Mouse (Mus musculus) monocyte, adult 5-6 weeks (primary cell): ENCODE data around the gene Tmem132d. TPM values are rescaled to one million over a fixed set of nuclear protein-coding genes. Genes with fewer than 3 reads are reported as not detected.

Experiments used
- ATAC-seq: fragments of 153-309, 156-312 bp; replicated peaks from 2 replicates; pipeline ENCODE4 v1.8.0; 2017; ENCODE audit warnings: mild to moderate bottlenecking; ENCODE audit not compliant: low TSS enrichment, insufficient number of reproducible peaks, severe bottlenecking, poor library complexity, low FRiP score
- total RNA-seq: library from RNA; stranded (forward); fragments of 200-1000, 200-491, 200-594 nt; gene quantifications from 3 replicates; pipeline ENCODE4 v1.2.3, GENCODE M21; 2017

The Tmem132d gene
- total RNA-seq, 1 experiment from 2014 or later = not detected

DNA sequence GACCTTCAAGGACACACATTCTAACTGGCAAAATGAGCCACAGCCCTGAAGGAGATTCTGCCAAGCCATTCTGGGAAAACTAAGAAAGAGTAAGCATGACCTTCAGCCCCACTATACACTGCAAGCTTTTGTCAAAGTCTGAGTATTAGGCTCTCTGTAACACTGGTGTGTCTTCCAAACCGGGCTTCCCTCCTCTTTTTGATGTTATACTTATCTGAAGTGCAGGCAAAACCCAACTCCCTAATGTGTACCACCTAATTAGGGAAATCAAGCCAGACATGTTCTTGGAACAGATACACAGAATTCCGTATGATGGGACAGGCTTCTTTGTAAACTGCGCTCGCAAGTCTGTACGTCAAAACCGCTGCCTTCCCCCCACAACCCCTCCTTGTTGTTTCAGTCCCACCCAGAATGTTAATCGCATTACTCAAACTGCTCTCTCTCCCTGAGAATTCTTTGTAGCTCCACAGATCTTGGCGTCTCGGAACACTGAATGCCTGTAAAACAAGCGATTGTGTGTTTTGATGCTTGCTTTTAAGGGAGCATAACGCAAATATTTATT is 14.6 kb downstream of the Tmem132d start:
- ATAC-seq = no peak

DNA sequence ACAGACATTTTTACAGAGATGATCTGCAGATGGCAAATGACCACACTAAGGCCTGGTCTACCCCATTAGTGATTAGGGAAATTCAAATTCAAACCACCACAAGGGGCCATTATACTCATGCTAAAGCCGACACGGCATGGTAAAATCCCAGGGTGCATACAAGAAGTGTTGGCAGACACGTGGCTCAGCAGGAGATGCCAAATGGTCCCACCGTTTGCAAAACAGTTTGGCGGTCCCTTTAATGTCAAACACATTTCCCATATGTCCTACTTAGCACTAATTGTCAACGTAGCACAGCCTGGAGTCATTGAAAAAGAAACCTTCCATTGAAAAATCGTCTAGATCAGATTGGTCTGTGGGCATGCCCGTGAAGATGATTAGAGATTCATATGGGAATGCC is 18.8 kb downstream of the Tmem132d start:
- no peak for ATAC-seq

DNA sequence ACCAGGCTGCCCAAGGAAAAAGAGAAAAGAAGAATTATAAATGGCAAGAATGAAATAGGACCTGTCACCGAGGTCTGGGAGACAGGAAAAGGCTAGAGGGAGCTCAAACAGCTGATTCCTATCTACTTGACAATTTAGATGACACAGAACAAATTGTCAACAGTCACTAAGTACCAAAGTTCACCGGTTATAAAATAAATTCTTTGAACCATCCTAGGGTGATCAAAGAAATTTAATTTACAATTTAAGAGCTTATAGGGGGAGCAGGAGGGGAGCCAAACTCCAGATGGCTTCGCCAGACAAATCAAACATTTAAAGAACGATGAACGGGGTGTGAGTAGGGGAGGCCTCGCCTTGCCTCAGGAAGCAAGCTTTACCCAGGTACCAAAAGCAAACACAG is 20.6 kb downstream of the Tmem132d start:
- ATAC-seq = no peak

DNA sequence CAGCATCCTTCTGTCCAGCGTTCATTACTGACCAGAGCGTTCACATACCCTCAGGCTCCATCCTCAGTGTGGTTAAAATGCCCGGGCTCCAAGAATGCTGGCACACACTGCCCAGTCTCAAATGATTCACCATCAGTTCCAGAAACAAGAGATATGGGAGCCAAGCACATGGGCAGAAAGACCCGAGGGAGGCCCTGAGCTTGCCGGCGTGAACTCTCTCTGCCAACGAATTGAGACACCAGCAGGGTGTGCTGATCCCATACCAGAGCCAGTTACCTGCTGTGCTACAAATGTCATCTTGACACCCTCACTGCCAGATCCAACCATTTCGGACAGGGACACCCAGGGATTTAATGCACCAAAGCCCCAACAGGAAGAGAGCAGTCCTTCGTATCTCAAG is 25.3 kb downstream of the Tmem132d start:
- ATAC-seq = no peak

DNA sequence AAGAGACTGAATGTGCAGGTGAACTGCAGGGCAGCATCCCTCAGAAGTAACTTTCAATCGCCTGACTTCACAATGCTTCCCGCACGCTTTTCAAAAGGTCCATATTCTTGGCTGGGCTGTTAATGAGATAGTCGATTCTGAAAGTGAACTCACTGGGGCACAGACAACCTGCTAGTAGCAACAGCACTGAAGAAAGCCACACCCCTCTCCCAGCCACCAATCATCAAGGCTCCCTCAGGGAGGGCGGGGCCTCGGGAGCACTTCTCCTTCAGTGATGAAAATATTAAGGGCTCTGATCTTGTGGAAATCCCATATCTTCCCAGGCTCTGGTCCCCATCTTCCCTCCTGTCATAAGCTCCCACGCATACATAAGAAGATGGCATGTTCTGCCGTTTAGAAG is 27.8 kb downstream of the Tmem132d start:
- ATAC-seq = no peak

DNA sequence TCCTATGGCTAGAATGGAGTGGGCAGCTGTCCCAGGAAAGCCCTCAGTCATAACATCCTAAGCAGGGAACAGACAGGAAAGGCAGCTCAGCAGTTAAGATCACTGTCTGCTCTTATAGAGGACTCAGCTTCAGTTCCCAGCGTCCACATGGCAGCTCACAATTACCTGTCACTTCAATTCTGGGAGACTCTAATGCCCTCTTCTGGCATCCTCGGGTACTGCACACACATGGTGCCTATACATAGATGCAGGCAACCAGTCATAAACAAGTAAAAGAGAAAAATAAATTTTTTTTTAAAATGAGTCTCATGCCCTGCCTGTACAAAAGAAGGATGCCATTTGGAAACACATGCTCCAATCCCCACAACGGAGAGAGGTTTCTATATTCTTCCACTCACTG is 28.7 kb downstream of the Tmem132d start:
- no peak for ATAC-seq

DNA sequence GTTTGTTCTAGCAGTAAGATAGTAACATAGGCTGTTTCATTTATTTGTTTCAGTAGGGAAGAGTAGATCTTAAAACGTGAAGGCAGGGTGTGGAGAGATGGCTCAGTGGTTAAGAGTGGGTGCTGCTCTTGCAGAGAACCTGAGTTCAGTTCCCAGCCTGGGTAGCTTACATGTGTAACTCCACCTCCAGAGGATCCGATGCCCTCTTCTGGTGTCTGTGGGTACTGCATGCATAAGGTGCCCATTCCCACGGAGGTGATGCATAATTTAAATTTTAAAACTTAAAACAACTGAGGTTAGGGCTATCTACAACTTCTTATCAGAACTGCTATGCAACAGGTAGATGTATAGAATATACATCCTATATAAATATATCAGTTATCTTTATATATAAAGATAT is 40.5 kb downstream of the Tmem132d start:
- no peak for ATAC-seq

DNA sequence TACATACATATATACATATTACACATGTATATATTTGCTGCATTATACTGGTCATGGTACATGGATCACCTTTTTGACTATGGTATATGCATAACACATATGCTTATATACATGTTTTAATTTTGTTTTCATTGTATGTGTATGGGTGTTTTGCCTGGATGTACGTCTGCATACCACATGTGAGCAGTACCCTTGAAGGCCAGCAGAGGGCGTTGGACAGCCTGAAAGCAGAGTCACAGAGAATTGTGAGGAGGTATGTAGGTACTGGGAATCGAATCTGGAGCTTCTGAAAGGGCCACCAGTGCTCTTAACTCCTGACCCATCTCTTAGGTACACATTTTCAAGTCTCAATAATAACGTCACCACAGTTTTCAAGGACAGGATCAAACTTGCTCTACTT is 43.2 kb downstream of the Tmem132d start:
- no peak for ATAC-seq

DNA sequence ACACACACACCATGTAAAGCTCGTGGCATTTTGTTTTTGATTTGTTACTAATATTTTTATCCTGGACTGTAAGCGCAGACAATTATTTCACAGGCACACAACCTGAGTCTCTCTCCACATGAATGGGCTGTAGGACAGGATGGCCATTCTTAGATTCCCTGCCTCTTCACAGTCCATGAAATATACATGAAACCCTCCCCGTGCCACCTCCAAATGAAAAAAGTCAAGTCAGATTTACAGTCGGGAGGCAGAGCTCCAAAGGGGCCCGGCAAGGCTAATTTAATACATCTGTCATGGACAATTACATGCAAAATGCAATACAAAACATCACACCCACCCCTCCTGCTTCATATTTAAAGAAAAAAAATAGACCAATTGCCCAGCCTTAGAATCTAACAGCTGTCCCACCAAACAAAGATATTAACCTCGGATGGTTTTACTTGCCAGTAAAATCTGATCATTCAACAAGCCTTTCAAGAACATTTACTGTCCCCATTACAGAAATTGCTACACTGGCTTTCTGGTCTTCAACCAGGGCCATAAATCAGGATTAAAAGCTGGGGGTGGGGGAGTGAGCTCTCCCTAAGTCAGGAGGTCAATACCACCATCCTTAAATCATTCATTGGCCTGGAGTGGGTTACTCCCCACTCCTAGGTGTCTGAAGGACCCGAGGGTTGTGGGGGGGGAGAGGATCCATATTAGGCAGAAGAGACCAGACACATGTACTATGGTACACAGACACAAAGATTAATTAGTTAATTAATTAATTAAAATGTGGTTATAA is 44.3 kb downstream of the Tmem132d start:
- no peak for ATAC-seq

DNA sequence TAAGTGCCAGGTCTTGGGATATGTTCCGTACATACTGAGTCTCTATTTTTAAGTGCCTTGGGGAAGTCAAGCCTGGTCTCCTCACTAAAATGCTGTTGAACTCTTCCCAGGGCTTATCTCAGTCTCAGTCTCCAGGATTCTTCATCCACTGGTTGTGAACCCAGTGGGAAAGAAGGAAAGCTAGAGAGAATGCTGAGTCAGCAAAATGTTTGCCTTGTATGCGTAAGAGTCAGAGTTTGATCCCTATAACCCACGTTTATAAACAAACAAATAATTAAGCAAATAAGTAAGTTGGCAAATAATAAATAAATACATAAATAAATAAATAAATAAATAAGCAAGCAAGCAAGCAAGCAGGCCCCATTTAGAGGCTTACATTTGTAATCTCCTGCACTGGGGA is 63.1 kb downstream of the Tmem132d start:
- ATAC-seq = no peak

DNA sequence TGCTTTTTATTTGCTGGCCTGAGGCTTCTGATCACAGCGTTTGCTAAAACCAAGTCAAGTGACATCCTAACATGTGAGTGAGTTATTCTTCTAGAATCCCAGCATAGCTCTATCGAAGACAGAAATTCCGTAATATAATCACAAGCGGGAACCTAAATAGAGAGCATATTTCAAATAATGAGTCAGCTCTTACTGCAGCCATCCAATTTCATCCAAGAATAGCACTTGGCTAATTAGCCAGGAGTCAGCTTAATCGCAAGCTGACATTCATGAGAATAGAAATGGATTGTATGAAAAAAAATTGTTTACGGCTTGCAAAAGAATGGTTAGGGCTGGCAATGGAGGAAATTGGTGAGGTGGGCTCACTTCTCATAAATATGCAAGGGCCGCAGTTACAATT is 63.8 kb downstream of the Tmem132d start:
- ATAC-seq = no peak

DNA sequence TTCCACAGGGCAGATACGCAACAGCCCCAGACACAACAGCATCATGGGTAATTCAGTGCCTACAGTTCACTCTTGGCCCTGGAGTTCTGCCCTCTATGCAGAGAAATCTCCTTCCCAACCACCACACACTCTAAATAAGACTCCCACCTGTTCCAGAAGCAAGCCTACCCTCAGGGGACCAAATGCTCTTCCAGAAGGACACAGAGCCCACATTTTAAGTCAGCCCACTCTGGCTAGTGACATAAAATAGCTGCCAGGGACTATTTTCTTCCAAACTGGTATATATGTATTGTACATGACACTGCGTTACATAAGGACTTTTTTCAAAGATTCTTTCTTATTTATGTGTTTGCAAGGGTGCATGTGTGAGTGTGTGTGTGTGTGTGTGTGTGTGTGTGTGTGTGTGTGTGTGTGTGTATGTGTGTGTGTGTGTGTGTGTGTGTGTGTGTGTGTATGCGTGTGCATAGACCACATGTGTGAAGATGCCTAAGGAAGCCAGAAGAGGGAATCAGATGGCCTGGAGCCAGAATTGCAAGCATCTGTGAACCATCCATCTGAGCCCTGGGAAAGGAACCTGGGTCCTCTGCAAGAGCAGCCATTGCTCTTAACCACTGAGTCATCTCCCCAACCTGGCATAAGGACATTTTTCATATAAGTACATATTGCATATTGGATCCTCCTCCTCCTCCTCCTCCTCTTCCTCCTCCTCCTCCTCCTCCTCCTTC is 67.5 kb downstream of the Tmem132d start:
- ATAC-seq = no peak

DNA sequence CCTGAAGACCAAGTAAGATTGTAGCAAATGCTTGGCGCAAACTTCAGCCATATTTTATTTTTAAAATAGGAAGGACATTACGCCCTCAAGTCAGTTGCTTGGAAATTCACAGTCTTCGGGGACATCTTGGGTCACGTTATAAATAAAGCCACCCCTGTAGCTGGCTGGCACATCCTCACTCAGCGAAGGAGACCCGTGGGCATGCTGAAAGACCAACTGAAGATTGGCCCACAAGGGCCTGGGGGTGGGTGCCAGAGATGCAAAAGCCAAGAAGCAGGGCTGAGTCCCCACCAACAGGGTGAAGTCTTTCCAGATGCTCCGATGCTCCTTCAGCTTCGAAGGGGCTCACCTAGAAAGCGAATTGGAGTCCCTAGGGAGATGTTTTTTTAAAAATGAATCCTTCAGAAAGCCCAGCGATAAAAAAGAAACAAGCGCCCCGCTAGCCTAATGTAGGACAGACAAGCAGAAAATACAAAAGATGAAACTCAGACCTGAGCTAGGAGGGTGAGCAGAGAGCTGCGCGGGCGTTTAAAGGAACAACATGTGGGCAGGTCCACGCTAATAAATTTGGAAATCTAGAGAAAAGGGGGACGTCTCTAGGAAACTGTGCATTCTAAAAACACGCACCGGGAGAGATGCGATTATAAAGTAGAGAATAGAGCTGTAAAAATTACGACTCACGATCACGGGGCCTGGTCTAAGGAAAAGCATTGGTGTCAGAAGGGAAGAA is 71.8 kb downstream of the Tmem132d start:
- ATAC-seq = no peak

DNA sequence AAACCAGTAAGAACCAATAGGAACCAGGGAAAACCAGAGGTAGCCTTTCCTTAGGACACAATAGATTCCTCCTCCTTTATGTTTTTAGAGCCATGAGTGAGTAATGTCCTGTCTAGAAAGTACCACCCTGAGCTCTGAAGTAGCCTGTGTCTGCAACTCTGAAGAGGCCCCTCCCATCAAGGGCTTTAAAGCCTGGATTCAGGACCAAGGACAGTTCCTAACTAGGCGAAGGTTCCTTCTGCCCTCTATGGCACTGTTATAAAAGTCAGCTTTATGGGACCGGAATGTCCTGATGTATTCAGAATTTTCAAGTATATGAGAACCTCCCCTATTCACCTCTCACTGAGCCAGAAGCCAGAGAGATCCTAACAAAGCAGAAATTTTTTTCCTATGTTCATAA is 84.0 kb downstream of the Tmem132d start:
- ATAC-seq = no peak

DNA sequence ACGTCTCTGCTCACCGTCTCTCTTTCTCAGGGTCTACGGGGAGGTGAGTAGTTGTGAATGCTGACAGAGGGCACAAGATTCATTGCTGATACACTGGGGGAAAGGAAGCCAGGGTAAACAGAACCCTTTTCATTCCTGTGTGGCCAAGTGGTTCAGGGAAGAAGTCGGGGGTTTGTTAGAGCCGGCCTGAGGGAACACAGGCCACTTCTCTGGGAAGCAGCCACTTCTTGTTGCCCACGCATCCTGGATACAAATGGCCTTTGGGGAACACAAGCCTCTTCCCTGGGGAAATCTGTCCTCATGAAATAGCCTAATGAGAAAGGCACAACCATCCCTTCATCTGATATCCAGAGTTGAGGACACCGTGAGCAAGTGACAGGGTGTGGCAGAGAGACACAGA is 96.0 kb downstream of the Tmem132d start:
- no peak for ATAC-seq

DNA sequence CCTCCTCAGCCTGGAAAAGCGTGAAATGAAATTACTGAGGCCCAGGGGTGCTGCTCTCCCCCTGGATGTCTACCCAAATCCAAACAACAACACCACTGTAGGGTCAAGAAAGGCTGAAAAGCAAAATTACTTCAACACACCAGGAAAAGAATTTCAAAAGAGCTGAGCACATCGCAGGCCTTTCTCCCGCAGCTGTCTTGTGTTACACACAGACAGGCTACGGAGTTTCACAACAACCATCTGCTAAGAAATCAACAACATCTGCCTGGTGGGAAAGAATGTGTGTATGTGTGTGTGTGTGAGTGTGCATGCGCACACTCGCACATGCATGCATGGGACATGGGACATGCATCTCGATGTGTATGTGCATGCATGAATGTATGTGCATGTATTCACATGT is 100.1 kb downstream of the Tmem132d start:
- no peak for ATAC-seq

DNA sequence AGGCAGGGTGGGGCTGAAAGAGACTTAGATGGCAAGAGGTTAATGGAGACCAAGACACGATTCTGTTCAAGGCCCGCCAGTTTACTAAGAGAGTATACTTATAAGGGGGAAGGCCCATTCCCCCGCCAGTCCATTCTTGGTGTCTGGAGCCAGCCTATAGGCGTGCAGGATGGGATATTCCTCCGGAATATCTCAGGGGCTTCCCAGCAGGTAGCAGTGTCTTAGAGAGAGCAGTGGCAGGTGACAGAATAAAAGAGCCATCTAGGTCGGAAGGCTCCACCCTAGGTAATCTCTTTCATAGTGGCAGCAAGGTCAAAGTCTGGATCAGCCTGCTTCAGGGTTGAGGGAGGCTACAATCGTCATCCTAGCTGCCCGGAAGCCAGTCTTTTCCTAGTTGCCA is 102.5 kb downstream of the Tmem132d start:
- no peak for ATAC-seq

DNA sequence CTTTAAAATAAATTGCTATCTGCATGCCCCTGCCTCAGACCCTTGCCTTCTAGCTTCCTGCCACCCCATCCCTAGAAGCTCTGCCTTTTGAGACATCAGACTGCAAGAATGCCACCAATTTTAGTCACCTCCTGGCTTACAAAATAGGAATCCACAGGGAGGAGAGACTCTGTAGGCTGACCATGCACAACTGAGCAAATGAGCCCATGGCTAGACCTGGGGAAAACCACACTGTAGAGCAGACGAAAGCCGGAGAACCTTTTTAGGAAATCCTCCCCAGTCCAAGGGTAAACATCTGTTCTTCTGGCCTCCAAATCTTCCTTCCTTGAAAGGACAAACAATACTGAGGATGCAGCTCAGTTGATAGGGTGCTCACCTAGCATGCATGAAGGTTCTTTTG is 130.5 kb downstream of the Tmem132d start:
- no peak for ATAC-seq

DNA sequence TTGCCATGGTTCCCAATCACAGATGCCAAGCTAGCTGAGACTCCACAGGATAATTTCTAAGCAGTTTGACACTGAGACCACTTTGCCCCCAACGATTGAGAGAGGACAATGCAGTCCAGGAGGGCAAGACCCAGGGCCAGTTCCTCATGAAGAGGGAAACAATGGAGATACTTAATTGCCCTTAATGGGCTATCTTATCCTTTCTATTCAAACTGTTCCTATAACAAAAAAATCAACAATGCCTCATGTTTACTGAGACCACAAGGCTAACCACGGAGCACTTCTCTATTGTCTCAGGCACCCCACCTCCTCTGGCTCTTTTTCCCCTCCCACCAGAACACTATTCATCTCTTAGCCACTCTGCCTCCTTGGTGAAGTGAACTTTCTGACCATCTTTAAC is 141.7 kb downstream of the Tmem132d start:
- ATAC-seq = no peak
